Mouse (Mus musculus) pancreas, adult 10 weeks (tissue): ENCODE results near the gene Cntn3. TPM values are rescaled to one million over a fixed set of nuclear protein-coding genes. Genes with fewer than 3 reads are reported as not detected.

Experiments
- polyA plus RNA-seq: library from polyadenylated mRNA; stranded (reverse); fragments of 350-450 nt; fragmentation: Illumina TruSeq; extraction: RNeasy Lipid Tissue Mini Kit (QIAGEN cat#74804); gene quantifications from one replicate; pipeline ENCODE4 v1.2.3, GENCODE M21; 2015; ENCODE audit warnings: low read depth, low replicate concordance; ENCODE audit not compliant: insufficient read depth

The Cntn3 gene
- polyA plus RNA-seq = not detected

GRCm38 (mm10) chr6:102573001-102573400 is at the start of gene Cntn3:
Gene Cntn3 (minus strand): TSS chr6:102573101.

